Mouse (Mus musculus): ENCODE results near the gene Olfr1494. TPM values are rescaled to one million over a fixed set of nuclear protein-coding genes. Genes with fewer than 3 reads are reported as not detected.

Gene Olfr1494
- polyA plus RNA-seq (2014; fragmentation: Nextera tagmentation; extraction: Ambion mirVana) = not detected in 2 replicates

DNA sequence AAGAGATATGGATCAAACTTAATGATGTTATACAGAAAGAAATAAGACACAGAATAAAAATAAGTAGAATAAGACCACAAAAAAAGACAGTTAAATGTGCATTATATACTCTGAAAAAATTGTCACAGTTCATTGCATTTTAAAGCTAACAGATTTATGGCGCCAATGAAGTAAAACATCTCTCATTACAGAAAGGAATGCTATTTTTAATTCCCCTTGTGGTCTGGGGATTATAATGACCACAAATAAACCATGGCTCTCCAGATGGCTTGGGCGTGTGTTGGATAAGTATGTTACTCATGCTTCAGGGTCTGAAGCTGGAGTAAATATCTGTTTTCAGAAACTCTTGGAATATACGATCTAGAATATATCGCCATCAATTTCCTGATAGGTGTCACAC is at the start of gene Olfr1494:
Gene Olfr1494, plus strand, starts transcription at position 301 of the 400 bp plus-strand sequence.
- Histone ChIP-seq H3K4me1 (replicated peaks; ENCODE audit: control insufficient read depth, insufficient read depth, low read length) (no peaks in the 10 kb centered on the region), H3K27me3 (ENCODE audit: control insufficient read depth, insufficient read depth, low read length) (no peaks in the 10 kb centered on the region), H3K4me3 (ENCODE audit: low read depth, low read length) (no peak within 1 kb of the TSS), H3K4me2 (replicated peaks; ENCODE audit: low read depth, low read length) (no peak within 1 kb of the TSS), H3K36me3 (ENCODE audit: control insufficient read depth, insufficient read depth, low read length) (no peaks in the 10 kb centered on the region), H3K9me3 (ENCODE audit: control insufficient read depth, low read length) (no peaks in the 10 kb centered on the region), H3K27ac (ENCODE audit: low read depth, low read length) (no peak within 1 kb of the TSS), H3K9ac (ENCODE audit: low read depth, low read length) (no peak within 1 kb of the TSS)
- DNase-seq (ENCODE audit: low spot score) (no peak), ATAC-seq (ENCODE audit: low FRiP score) (no peak)
- WGBS = 93% methylated on average over 4 of the region's 4 CpGs

DNA sequence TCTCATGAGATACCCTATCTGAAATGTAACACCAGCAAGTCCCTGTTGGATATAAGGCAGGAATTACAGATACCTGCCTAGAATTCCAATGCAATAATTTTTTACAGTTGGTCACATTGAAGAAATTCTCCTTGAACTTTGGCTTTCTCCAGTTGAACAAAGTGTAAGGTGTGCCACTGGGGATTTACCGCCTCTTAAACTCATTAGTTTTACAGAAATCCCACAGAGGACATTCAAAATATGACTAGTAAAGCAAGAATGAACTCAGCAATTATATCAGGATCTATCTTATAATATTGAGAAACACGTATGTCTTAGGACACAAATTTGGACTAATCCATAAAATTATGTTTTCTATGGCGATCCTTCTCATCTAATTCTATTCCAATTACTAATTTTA is 42.6 kb upstream of the Olfr1494 start, which contains the start of gene Olfr1491:
Gene Olfr1491, plus strand, starts transcription at position 301 of the 400 bp plus-strand sequence.
- Histone ChIP-seq H3K9ac (ENCODE audit: low read depth, low read length) (no peak within 1 kb of the TSS), H3K4me1 (replicated peaks; ENCODE audit: control insufficient read depth, insufficient read depth, low read length) (no peaks in the 10 kb centered on the region), H3K27me3 (ENCODE audit: control insufficient read depth, insufficient read depth, low read length) (no peaks in the 10 kb centered on the region), H3K36me3 (ENCODE audit: control insufficient read depth, insufficient read depth, low read length) (no peaks in the 10 kb centered on the region), H3K4me3 (ENCODE audit: low read depth, low read length) (no peak within 1 kb of the TSS), H3K9me3 (ENCODE audit: control insufficient read depth, low read length) (no peaks in the 10 kb centered on the region), H3K27ac (ENCODE audit: low read depth, low read length) (no peak within 1 kb of the TSS), H3K4me2 (replicated peaks; ENCODE audit: low read depth, low read length) (no peak within 1 kb of the TSS)
- ATAC-seq (ENCODE audit: low FRiP score) (no peak), DNase-seq (ENCODE audit: low spot score) (no peak)
- 77% methylated on average over 3 of the region's 3 CpGs for WGBS

GRCm38 (mm10) chr19:13722978-13723377 is 16.6 kb upstream of the Olfr1494 start, which contains the start of gene Olfr1493-ps1:
TSS of gene Olfr1493-ps1 (plus strand) at chr19:13723278.
- no peak for ATAC-seq (ENCODE audit: low FRiP score)
- Histone ChIP-seq H3K27ac (ENCODE audit: low read depth, low read length) (no peak within 1 kb of the TSS), H3K27me3 (ENCODE audit: control insufficient read depth, insufficient read depth, low read length) (no peaks in the 10 kb centered on the region), H3K4me1 (replicated peaks; ENCODE audit: control insufficient read depth, insufficient read depth, low read length) (no peaks in the 10 kb centered on the region), H3K9me3 (ENCODE audit: control insufficient read depth, low read length) (peaks cover 2% of the 10 kb centered on the region; the same call in 1 of the 2 replicates), H3K4me3 (ENCODE audit: low read depth, low read length) (no peak within 1 kb of the TSS), H3K4me2 (replicated peaks; ENCODE audit: low read depth, low read length) (no peak within 1 kb of the TSS), H3K36me3 (ENCODE audit: control insufficient read depth, insufficient read depth, low read length) (no peaks in the 10 kb centered on the region), H3K9ac (ENCODE audit: low read depth, low read length) (no peak within 1 kb of the TSS)
- 63% methylated on average over 2 of the region's 2 CpGs for WGBS
- DNase-seq (ENCODE audit: low spot score) = no peak

GRCm38 (mm10) chr19:13749366-13749765 is 9.8 kb downstream of the Olfr1494 start:
- H3K4me1 ChIP-seq (replicated peaks; ENCODE audit: control insufficient read depth, insufficient read depth, low read length) = no peaks in the 10 kb centered on the region
- WGBS = 100% methylated on average over 1 of the region's 1 CpGs
- H3K9ac ChIP-seq (ENCODE audit: low read depth, low read length) = no peak overlapping the region
- H3K36me3 ChIP-seq (ENCODE audit: control insufficient read depth, insufficient read depth, low read length) = no peaks in the 10 kb centered on the region
- no peak overlapping the region for H3K4me2 ChIP-seq (replicated peaks; ENCODE audit: low read depth, low read length)
- no peak for ATAC-seq (ENCODE audit: low FRiP score)
- H3K27ac ChIP-seq (ENCODE audit: low read depth, low read length) = no peak overlapping the region
- DNase-seq (ENCODE audit: low spot score) = no peak
- no peak overlapping the region for H3K4me3 ChIP-seq (ENCODE audit: low read depth, low read length)
- no peaks in the 10 kb centered on the region for H3K27me3 ChIP-seq (ENCODE audit: control insufficient read depth, insufficient read depth, low read length)
- H3K9me3 ChIP-seq (ENCODE audit: control insufficient read depth, low read length) = no peaks in the 10 kb centered on the region

DNA sequence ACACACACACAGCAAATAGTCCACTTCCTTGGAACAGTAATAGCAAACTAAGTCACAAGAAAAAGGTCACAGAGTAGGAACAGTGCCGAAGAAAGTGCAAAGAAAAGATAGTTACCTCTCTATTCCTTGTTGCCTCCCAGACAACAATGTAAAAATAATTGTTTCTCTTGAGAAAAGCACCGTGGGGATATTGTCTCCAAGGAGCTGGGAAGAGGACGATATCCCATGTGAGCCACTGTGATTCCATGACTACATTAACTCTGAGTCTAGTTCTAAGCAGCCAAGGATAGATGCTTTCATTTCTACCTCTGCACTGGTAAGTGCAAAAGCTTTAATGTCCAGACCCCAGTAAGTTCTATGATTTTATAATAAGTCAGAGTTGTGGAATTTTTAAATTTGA is 24.8 kb downstream of the Olfr1494 start, which contains the start of gene Olfr1495:
Gene Olfr1495, plus strand, starts transcription at position 301 of the 400 bp plus-strand sequence.
- H3K27me3 ChIP-seq (ENCODE audit: control insufficient read depth, insufficient read depth, low read length) = no peaks in the 10 kb centered on the region
- no peaks in the 10 kb centered on the region for H3K9me3 ChIP-seq (ENCODE audit: control insufficient read depth, low read length)
- H3K4me2 ChIP-seq (replicated peaks; ENCODE audit: low read depth, low read length) = no peak within 1 kb of the TSS
- no peak within 1 kb of the TSS for H3K9ac ChIP-seq (ENCODE audit: low read depth, low read length)
- H3K4me3 ChIP-seq (ENCODE audit: low read depth, low read length) = no peak within 1 kb of the TSS
- no peaks in the 10 kb centered on the region for H3K36me3 ChIP-seq (ENCODE audit: control insufficient read depth, insufficient read depth, low read length)
- H3K27ac ChIP-seq (ENCODE audit: low read depth, low read length) = no peak within 1 kb of the TSS
- ATAC-seq (ENCODE audit: low FRiP score) (no peak), DNase-seq (ENCODE audit: low spot score) (no peak)
- WGBS = 86% methylated on average over 3 of the region's 3 CpGs
- H3K4me1 ChIP-seq (replicated peaks; ENCODE audit: control insufficient read depth, insufficient read depth, low read length) = no peaks in the 10 kb centered on the region

GRCm38 (mm10) chr19:13768565-13769276 is 29.2 kb downstream of the Olfr1494 start:
- WGBS = 92% methylated on average over 9 of the region's 9 CpGs

GRCm38 (mm10) chr19:13777578-13777977 is 38.0 kb downstream of the Olfr1494 start, which contains the start of gene Olfr1496:
TSS of gene Olfr1496 (plus strand) at chr19:13777878.
- DNase-seq (ENCODE audit: low spot score) (no peak), ATAC-seq (ENCODE audit: low FRiP score) (no peak)
- Histone ChIP-seq H3K4me3 (ENCODE audit: low read depth, low read length) (no peak within 1 kb of the TSS), H3K27me3 (ENCODE audit: control insufficient read depth, insufficient read depth, low read length) (no peaks in the 10 kb centered on the region), H3K36me3 (ENCODE audit: control insufficient read depth, insufficient read depth, low read length) (no peaks in the 10 kb centered on the region), H3K9ac (ENCODE audit: low read depth, low read length) (no peak within 1 kb of the TSS), H3K27ac (ENCODE audit: low read depth, low read length) (no peak within 1 kb of the TSS), H3K4me2 (replicated peaks; ENCODE audit: low read depth, low read length) (no peak within 1 kb of the TSS), H3K4me1 (replicated peaks; ENCODE audit: control insufficient read depth, insufficient read depth, low read length) (no peaks in the 10 kb centered on the region), H3K9me3 (ENCODE audit: control insufficient read depth, low read length) (no peaks in the 10 kb centered on the region)
- WGBS = 85% methylated on average over 1 of the region's 1 CpGs

More at GRCm38 (mm10) chr19:13768565-13769276, 29.2 kb downstream of the Olfr1494 start:
- Histone ChIP-seq H3K4me3 (ENCODE audit: low read depth, low read length) (no peak overlapping the region), H3K9ac (ENCODE audit: low read depth, low read length) (no peak overlapping the region), H3K27ac (ENCODE audit: low read depth, low read length) (no peak overlapping the region), H3K9me3 (ENCODE audit: control insufficient read depth, low read length) (no peaks in the 10 kb centered on the region), H3K4me2 (replicated peaks; ENCODE audit: low read depth, low read length) (no peak overlapping the region), H3K4me1 (replicated peaks; ENCODE audit: control insufficient read depth, insufficient read depth, low read length) (no peaks in the 10 kb centered on the region), H3K27me3 (ENCODE audit: control insufficient read depth, insufficient read depth, low read length) (no peaks in the 10 kb centered on the region), H3K36me3 (ENCODE audit: control insufficient read depth, insufficient read depth, low read length) (no peaks in the 10 kb centered on the region)
- ATAC-seq (ENCODE audit: low FRiP score) = no peak
- DNase-seq (ENCODE audit: low spot score) = no peak

GRCm38 (mm10) chr19:13798102-13798501 is 58.6 kb downstream of the Olfr1494 start, which contains the start of gene Olfr1497:
TSS of gene Olfr1497 (minus strand) at chr19:13798202.
- Histone ChIP-seq H3K4me3 (ENCODE audit: low read depth, low read length) (no peak within 1 kb of the TSS), H3K4me1 (replicated peaks; ENCODE audit: control insufficient read depth, insufficient read depth, low read length) (no peaks in the 10 kb centered on the region), H3K9me3 (ENCODE audit: control insufficient read depth, low read length) (no peaks in the 10 kb centered on the region), H3K36me3 (ENCODE audit: control insufficient read depth, insufficient read depth, low read length) (no peaks in the 10 kb centered on the region), H3K27ac (ENCODE audit: low read depth, low read length) (no peak within 1 kb of the TSS), H3K27me3 (ENCODE audit: control insufficient read depth, insufficient read depth, low read length) (no peaks in the 10 kb centered on the region), H3K9ac (ENCODE audit: low read depth, low read length) (no peak within 1 kb of the TSS), H3K4me2 (replicated peaks; ENCODE audit: low read depth, low read length) (no peak within 1 kb of the TSS)
- ATAC-seq (ENCODE audit: low FRiP score) = no peak
- no peak for DNase-seq (ENCODE audit: low spot score)

Data from hindbrain, embryonic 11.5 days (tissue).